Comparison of ENCODE assay signal across 13 mouse cellular contexts in genomic region chr13:61665729-61666128, GRCm38 (mm10).
A peak's percentile ranks its signal among the peaks of the same experiment; 100 is the strongest.
DNase-seq lines count a peak whose midpoint lies in the region; ATAC-seq and TF ChIP-seq lines count a peak whose summit lies in the region.
"Had no signal": no experiment of that assay in that cellular context is flagged by ENCODE, and none has a peak within 500 bp of the region (broad histone marks: within the 10 kb centered on the region; RNA-seq: fewer than 3 reads in every experiment).

No protein-coding gene starts in this region.

- no peaks in the 10 kb centered on the region for H3K9me3 ChIP-seq in kidney, embryonic 15.5 days (replicated peaks)
- 0 out of 2 replicates have a peak, but pooled peaks cover 2% of the 10 kb centered on the region for H3K9me3 ChIP-seq in embryonic facial prominence, embryonic 12.5 days
- H3K9me3 ChIP-seq in limb, embryonic 13.5 days, result peaks cover 16% of the 10 kb centered on the region

- DNase-seq in adrenal gland, postnatal 10 days, result peak; percentile 1
- DNase-seq in adrenal gland, postnatal 25 days, result no peak
- DNase-seq in kidney, postnatal 14 days, result no peak
- no peak for DNase-seq in thymus, adult 2 months
- no peak for DNase-seq in natural killer cell, adult 2 months (ENCODE audit: low spot score in 2 of 2)
- DNase-seq: adrenal gland, postnatal 14 days; cerebellum, adult 11-12 months; gastrocnemius, postnatal 14 days; spleen, adult 18-20 months had no signal

- peak overlapping the region; percentile 30 for H3K4me3 ChIP-seq in kidney, embryonic 15.5 days (replicated peaks)
- H3K4me3 ChIP-seq in embryonic facial prominence, embryonic 12.5 days, result no peak overlapping the region
- H3K4me3 ChIP-seq in limb, embryonic 13.5 days, result peak overlapping the region; percentile 27
- no peak overlapping the region for H3K4me3 ChIP-seq in thymus, adult 2 months (ENCODE audit: control insufficient read depth, insufficient read depth, low read length)
- H3K4me3 ChIP-seq: erythroblast, embryonic 14.5 days had no signal

- no peak for TF ChIP-seq POLR2A in thymus, adult 2 months (IDR thresholded peaks at IDR 0.05; ENCODE audit: control insufficient read depth, extremely low read depth, insufficient read depth, low read length, poor library complexity)

- peak overlapping the region; percentile 56 for H3K4me2 ChIP-seq in kidney, embryonic 15.5 days
- 0 out of 2 replicates have a peak overlapping the region, but pooled peaks have one; percentile 13 for H3K4me2 ChIP-seq in embryonic facial prominence, embryonic 12.5 days (replicated peaks)
- peak overlapping the region; percentile 51 for H3K4me2 ChIP-seq in limb, embryonic 13.5 days (replicated peaks)

- no peaks in the 10 kb centered on the region for H3K36me3 ChIP-seq in kidney, embryonic 15.5 days
- H3K36me3 ChIP-seq in embryonic facial prominence, embryonic 12.5 days, result no peaks in the 10 kb centered on the region
- no peaks in the 10 kb centered on the region for H3K36me3 ChIP-seq in limb, embryonic 13.5 days
- H3K36me3 ChIP-seq in thymus, adult 2 months (ENCODE audit: control insufficient read depth, insufficient read depth, low read length), result no peaks in the 10 kb centered on the region

- no peaks in the 10 kb centered on the region for H3K4me1 ChIP-seq in kidney, embryonic 15.5 days
- H3K4me1 ChIP-seq in embryonic facial prominence, embryonic 12.5 days, result no peaks in the 10 kb centered on the region
- H3K4me1 ChIP-seq in limb, embryonic 13.5 days, result no peaks in the 10 kb centered on the region
- H3K4me1 ChIP-seq in thymus, adult 2 months (replicated peaks; ENCODE audit: control insufficient read depth, insufficient read depth, low read length), result no peaks in the 10 kb centered on the region

- no peak for ATAC-seq in kidney, embryonic 15.5 days (replicated peaks; ENCODE audit: low FRiP score)
- no peak for ATAC-seq in embryonic facial prominence, embryonic 12.5 days (ENCODE audit: insufficient number of reproducible peaks, insufficient read depth, low FRiP score, low TSS enrichment)
- ATAC-seq in limb, embryonic 13.5 days (ENCODE audit: low FRiP score, low read depth), result no peak

- no peak overlapping the region for H3K27ac ChIP-seq in kidney, embryonic 15.5 days
- H3K27ac ChIP-seq in embryonic facial prominence, embryonic 12.5 days, result no peak overlapping the region
- H3K27ac ChIP-seq in limb, embryonic 13.5 days, result no peak overlapping the region
- H3K27ac ChIP-seq in thymus, adult 2 months (ENCODE audit: control insufficient read depth, insufficient read depth, low read length), result no peak overlapping the region

- no peaks in the 10 kb centered on the region for H3K27me3 ChIP-seq in kidney, embryonic 15.5 days
- H3K27me3 ChIP-seq in embryonic facial prominence, embryonic 12.5 days, result 0 out of 2 replicates have a peak, but pooled peaks cover 3% of the 10 kb centered on the region
- H3K27me3 ChIP-seq in limb, embryonic 13.5 days, result peaks cover 5% of the 10 kb centered on the region; the same call in 1 of the 2 replicates
- H3K27me3 ChIP-seq in thymus, adult 2 months (ENCODE audit: control insufficient read depth, insufficient read depth, low read length), result no peaks in the 10 kb centered on the region

- no peak overlapping the region for H3K9ac ChIP-seq in kidney, embryonic 15.5 days
- no peak overlapping the region for H3K9ac ChIP-seq in embryonic facial prominence, embryonic 12.5 days
- H3K9ac ChIP-seq in limb, embryonic 13.5 days, result no peak overlapping the region

- WGBS in kidney, embryonic 15.5 days, result 11% methylated on average over 46 of the region's 46 CpGs
- WGBS in embryonic facial prominence, embryonic 12.5 days, result 10% methylated on average over 46 of the region's 46 CpGs
- WGBS in limb, embryonic 13.5 days, result 5% methylated on average over 46 of the region's 46 CpGs
- 25% methylated on average over 46 of the region's 46 CpGs for WGBS in thymus, adult 2 months

- TF ChIP-seq CTCF in thymus, adult 2 months (IDR thresholded peaks at IDR 0.05; ENCODE audit: borderline replicate concordance, control insufficient read depth, extremely low read depth, insufficient read depth, low read length, poor library complexity), result no peak

Comparison
In these comparisons a context has a peak if more than half of its experiments do, and no peak if none do; other contexts are left out.
1. H3K4me3 ChIP-seq: peak in kidney, embryonic 15.5 days (single experiment) and limb, embryonic 13.5 days (single experiment); none in embryonic facial prominence, embryonic 12.5 days (single experiment) and thymus, adult 2 months (single experiment).
2. Peak in every context shown above with its lines, with median percentiles within 50 percentile points of each other: H3K4me2 ChIP-seq.